Mouse (Mus musculus) E14TG2a.4 (cell line): ENCODE data around the gene Dag1.

ENCODE experiments used
- CTCF ChIP-seq: conservative IDR thresholded peaks from 2 replicates; pipeline ENCODE4 v1.5.1; 2014; ENCODE audit warnings: low read length
- NANOG ChIP-seq: IDR thresholded peaks from 2 replicates; pipeline ENCODE4 v1.6.1; 2014; ENCODE audit warnings: borderline replicate concordance, low read length, mixed read lengths
- POU5F1 ChIP-seq: IDR thresholded peaks from 2 replicates; pipeline ENCODE4 v1.6.1; 2014; ENCODE audit warnings: low read length, borderline replicate concordance

DNA sequence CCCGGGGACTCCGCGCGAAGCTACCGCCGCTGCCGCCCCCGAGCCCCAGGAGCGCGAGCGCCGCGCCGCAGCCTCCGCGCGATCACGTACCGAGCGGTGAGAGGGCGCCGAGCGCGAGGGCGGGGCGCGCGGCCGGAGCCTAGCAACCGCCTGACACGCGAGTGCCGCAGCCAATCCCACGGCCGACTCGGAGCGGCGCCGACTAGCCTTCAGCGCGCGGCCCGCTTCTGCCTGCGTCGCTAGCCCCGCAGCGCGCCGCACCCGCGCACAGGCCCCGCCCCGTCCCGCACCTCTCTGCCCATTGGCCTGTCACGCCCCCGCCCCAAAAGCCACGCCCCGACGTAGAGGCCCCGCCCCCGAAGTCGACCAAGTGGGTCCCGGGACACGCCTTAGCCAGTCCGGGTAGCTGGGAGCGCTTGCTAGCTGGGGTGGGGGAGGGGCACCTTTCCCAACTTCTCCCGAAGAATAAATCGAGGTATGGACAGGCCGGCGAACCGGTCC lies at the start of gene Dag1:
- TF ChIP-seq CTCF (no peak), POU5F1 (no peak), NANOG (no peak)
